Mouse (Mus musculus): ENCODE data around the gene Bms1.

GRCm38 (mm10) chr6:118457726-118458125, 38.5 kb upstream of the Bms1 start:
- TF ChIP-seq CTCF (IDR thresholded peaks at IDR 0.05; ENCODE audit: low read depth) (no peak), EP300 (IDR thresholded peaks at IDR 0.05; ENCODE audit: low read depth) (no peak)

All from heart, postnatal 0 days (tissue).